Mouse (Mus musculus) kidney, adult 9 months (tissue): ENCODE data around the gene Gli3.

ENCODE experiments used
- DNase-seq: peaks from one replicate; pipeline ENCODE4 v3.0.0; 2022

The Gli3 gene

GRCm38 (mm10) chr13:15498338-15498737 lies 35.3 kb downstream of the Gli3 start:
- no peak for DNase-seq

DNA sequence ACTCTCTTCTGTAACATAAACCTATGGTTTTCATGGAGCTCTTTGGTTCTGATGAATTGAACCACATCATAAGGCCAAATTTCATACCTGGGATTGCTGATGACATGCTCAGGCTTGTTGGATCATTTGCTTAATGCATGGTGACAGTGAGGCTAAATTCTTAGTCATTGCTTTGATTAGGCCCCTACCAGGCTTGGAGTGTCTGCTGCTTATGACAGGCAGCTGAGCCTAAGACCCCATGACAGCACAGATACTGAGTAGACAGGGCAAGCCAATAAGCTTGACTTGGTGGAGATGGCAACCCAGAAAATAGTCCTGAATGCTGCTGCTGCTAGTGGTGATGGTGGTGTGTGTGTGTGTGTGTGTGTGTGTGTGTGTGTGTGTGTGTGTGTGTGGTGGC lies 47.9 kb downstream of the Gli3 start:
- DNase-seq = no peak

DNA sequence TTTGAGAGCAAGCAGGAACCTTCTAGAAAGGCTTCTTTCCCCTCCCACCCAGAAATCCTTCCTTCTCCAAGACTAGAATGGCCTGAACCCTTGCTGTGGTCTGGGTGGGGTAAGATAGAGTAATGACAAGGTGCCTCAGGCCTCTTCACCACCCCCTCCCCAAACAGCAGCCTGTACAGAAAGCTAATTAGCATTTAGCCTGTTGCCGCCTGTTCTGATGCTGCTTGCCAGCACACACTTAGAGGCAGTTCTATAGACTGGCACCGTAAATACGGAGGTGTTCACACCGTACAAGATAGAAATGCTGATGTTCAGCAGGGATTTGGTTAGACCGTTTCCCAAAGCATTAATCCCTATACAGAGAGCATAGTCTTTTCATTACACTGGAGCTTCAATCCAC lies 50.1 kb downstream of the Gli3 start:
- no peak for DNase-seq

DNA sequence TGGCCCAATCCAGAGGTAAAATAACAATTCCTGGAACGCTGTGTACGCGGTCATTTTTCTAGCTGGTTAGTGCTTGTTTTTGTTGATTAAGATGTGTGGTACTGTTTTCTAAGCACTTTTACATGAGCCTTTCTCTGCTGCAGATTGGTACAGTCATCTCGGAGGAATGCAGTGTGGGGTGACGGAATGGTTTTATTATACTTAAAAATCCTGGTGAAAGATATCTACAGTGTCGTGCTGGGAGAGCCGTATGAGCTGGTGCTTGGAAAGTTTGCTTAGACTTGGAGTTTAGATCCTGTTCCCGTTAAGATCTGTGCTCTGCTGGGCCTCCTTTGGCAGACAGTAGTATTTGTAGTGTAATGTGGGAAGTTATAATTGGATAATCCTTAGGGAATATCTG lies 51.0 kb downstream of the Gli3 start:
- DNase-seq = no peak

GRCm38 (mm10) chr13:15517048-15517760 lies 54.2 kb downstream of the Gli3 start:
- no peak for DNase-seq

- DNase-seq = no peak
These were observed 57.3 kb downstream of the Gli3 start for GRCm38 (mm10) chr13:15520353-15520752.

GRCm38 (mm10) chr13:15522153-15522552 lies 59.1 kb downstream of the Gli3 start:
- DNase-seq = no peak

DNA sequence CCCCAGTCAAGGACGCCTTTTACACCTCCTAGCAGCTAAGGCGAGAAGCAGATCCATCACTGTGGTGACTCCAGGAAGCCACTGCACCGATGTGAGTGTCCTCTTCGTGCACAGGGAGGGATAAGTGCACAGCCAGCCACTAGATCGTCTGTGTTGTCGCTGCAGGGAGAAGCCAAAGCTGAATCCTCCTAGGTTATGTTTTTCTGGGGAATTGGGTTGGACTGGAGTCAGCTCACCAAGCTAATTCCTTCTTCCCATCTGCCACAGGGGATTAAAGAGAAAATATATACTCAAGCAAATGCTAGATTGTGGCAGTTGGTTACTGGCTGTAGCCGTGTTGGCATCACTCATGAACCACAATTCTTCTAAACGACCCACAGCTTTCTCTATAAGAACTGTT lies 61.2 kb downstream of the Gli3 start:
- no peak for DNase-seq

DNA sequence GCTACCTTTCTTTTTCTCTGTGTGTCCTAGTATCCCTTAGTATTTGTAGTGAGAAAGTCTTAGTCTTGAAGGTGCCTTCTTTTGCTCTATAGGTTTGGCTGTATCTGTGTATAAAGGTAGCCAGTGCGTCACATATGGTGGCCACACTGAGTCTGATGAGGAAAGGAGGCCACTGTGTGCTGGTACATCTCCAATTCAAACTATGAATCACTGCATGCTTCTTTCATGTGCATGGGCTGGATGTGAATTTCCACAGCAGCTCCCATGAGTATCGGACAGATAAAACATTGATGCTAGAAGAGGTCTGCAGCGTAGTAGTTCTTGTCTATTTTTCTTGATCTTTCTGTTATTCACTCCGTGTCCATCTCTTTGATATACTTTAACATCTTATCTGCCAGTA lies 63.7 kb downstream of the Gli3 start:
- DNase-seq = no peak

GRCm38 (mm10) chr13:15531568-15531967 lies 68.5 kb downstream of the Gli3 start:
- DNase-seq = no peak

- peak; percentile 31 for DNase-seq
These were observed 74.2 kb downstream of the Gli3 start for GRCm38 (mm10) chr13:15537206-15537605.

GRCm38 (mm10) chr13:15537611-15538010 lies 74.6 kb downstream of the Gli3 start:
- DNase-seq = peak; percentile 40

- DNase-seq = no peak
These were observed 75.4 kb downstream of the Gli3 start for GRCm38 (mm10) chr13:15538389-15538788.

DNA sequence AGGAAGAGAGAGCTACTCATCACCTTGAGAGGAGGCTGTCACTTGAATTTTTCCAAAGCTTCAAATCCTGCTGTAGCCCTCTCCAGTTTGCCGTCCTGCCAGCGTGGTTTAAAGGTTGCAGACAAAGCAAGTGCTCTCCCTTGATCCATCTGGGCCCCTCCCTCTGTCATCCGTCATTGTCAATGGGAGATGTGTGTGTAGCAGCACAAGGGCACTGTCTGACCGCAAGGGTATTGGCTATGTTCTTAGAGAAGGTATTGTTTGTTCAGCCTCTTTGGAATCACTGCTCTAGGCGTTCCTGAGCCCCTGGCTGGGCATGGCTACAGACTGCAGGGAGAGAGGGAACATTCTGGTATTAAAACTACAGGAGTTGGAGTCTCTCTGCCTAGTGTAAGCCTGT lies 79.0 kb downstream of the Gli3 start:
- DNase-seq = no peak

GRCm38 (mm10) chr13:15543169-15543887 lies 80.3 kb downstream of the Gli3 start:
- no peak for DNase-seq

DNA sequence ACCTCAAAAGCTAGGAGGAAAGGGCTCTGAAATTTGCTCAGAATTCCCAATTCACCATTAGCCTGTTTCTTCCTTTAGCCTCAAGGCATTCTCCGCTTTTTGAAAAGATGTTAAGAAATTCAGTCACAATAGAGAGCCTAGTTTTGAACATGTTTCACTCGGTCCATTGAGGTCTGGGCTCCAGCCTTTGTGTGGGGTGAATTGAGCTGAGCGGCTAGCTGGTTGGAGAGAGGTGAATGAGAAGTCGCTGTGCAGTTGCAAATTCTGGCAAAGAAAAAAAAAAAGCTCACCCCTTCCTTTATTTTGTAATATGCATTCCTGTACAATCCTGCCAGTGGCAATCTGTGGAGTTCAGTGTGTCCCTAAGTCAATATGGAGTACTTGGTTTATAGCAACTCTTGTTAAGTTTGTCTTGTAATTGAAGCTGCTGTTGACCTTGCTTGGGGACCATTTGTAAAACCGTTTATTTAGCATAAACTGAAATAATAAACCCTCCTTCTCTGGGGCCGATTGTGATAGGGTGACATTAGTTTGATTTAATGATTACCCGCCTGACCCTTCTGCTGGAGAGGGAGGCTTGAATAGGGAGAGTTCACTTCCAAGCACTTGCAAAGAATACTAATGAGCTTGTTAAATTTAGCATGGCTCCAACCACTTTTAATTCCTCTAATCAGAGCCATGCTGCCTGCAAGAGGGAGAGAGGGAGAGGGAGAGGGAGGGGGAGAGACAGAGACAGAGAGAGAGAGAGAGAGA lies 81.0 kb downstream of the Gli3 start:
- DNase-seq = peak; percentile 37

- DNase-seq = no peak
These were observed 82.4 kb downstream of the Gli3 start for GRCm38 (mm10) chr13:15545346-15545896.

GRCm38 (mm10) chr13:15546258-15546657 lies 83.2 kb downstream of the Gli3 start:
- no peak for DNase-seq

- DNase-seq = no peak
These were observed 86.4 kb downstream of the Gli3 start for GRCm38 (mm10) chr13:15549466-15549865.

DNA sequence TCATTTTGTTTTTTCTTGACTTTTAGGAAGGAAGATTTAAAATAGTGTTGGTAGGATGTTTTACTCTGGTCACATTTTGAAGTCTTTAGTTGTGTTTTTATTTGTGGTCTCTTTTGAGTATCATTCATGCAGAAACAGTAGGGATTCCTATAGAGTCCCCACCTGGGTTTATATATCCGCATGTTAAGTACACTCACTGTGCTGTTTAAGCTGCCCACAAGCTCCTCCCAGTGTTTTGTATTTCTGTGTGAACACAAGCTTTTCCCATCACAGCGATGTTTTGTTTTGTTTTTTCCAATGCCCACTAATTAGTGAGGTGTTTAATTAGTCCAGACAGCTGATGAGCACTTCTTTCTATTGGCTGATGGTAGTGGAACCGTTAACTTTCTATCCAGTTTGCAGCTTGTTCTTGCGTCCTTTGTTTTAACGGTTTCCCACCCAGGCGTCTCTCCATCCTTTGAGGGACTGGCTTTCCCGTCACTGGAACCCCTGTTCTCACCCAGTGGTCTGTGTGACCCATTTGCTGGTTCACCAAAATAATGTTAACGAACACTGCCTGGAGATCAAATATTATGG lies 87.1 kb downstream of the Gli3 start:
- DNase-seq = no peak

- no peak for DNase-seq
These were observed 87.7 kb downstream of the Gli3 start for GRCm38 (mm10) chr13:15550731-15551130.

DNA sequence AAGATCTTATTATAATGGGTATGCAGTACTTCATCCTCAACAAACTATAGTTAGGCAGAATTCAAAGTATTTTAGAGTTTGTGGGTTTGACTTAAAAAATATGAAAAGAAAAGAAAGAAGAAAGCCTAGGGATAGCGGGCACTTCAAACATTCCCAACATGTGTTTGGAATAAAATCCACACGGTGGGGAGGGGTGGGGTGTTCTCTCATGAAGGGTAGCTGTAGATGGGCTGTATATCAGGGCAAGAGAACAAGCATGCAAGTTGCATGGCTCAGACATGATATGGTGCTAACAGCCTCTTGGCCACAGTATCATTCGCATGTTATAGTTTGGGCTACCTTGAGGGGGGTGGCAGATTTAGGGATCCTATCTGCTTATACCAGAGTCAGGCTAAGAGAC lies 89.0 kb downstream of the Gli3 start:
- DNase-seq = no peak

GRCm38 (mm10) chr13:15556646-15557098 lies 93.6 kb downstream of the Gli3 start:
- no peak for DNase-seq
